ENCODE assay signal across 26 mouse cellular contexts in genomic region chr12:95488371-95488770, GRCm38 (mm10).
DNase-seq lines count a peak whose midpoint lies in the region; ATAC-seq and TF ChIP-seq lines count a peak whose summit lies in the region.
"Had no signal": no experiment of that assay in that cellular context is flagged by ENCODE, and none has a peak within 500 bp of the region (broad histone marks: within the 10 kb centered on the region; RNA-seq: fewer than 3 reads in every experiment).

No protein-coding gene starts in this region.

- TF ChIP-seq POLR2A in embryonic fibroblast, embryonic 13.5 days (IDR thresholded peaks at IDR 0.05; ENCODE audit: low read depth, low read length): no peak

- 0 out of 2 replicates have a peak, but pooled peaks have one; percentile 18 for ATAC-seq in frontal cortex, adult (ENCODE audit: low TSS enrichment)
- ATAC-seq: forebrain, embryonic 13.5 days; forebrain, embryonic 16.5 days; hindbrain, embryonic 16.5 days; intestine, embryonic 15.5 days had no signal

- peaks cover 6% of the 10 kb centered on the region for H3K4me1 ChIP-seq in embryonic fibroblast, embryonic 13.5 days (ENCODE audit: control insufficient read depth, insufficient read depth, low read length)
- H3K4me1 ChIP-seq: forebrain, embryonic 13.5 days; heart, embryonic 12.5 days; heart, embryonic 15.5 days; hindbrain, embryonic 10.5 days; hindbrain, embryonic 13.5 days; intestine, embryonic 15.5 days had no signal

- no peak overlapping the region for H3K4me3 ChIP-seq in embryonic fibroblast, embryonic 13.5 days (ENCODE audit: insufficient read depth, low read length)
- H3K4me3 ChIP-seq: forebrain, embryonic 10.5 days; forebrain, embryonic 13.5 days; heart, embryonic 12.5 days; heart, embryonic 15.5 days; hindbrain, embryonic 10.5 days; hindbrain, embryonic 13.5 days; intestine, embryonic 15.5 days had no signal

- DNase-seq in frontal cortex, adult 2 months (ENCODE audit: extremely low spot score in 1 of 2, low spot score in 1 of 2): no peak
- peak; percentile 33 for DNase-seq in 3T3-L1 (ENCODE audit: low read depth, low spot score)
- DNase-seq in skeletal muscle tissue, adult 2 months (ENCODE audit: low read depth, low spot score): peak; percentile 34
- DNase-seq in right cerebral cortex, postnatal 36 days (ENCODE audit: low spot score in 2 of 2): no peak
- no peak for DNase-seq in layer of hippocampus, adult 9-11 months
- DNase-seq: adrenal gland, adult 8-10 months; adrenal gland, postnatal 25 days; B cell, adult 2 months; cerebellum, adult 18-20 months; cerebellum, adult 9-10 months; cerebellum, postnatal 14 days; gastrocnemius, postnatal 10 days; gastrocnemius, postnatal 36 days; heart, postnatal 10 days; heart, postnatal 36 days had no signal

- TF ChIP-seq CTCF in embryonic fibroblast, embryonic 13.5 days (IDR thresholded peaks at IDR 0.05; ENCODE audit: borderline replicate concordance, insufficient read depth, low read length): no peak

- H3K27ac ChIP-seq in embryonic fibroblast, embryonic 13.5 days (ENCODE audit: insufficient read depth, low read length): peak overlapping the region; percentile 77
- H3K27ac ChIP-seq: forebrain, embryonic 10.5 days; forebrain, embryonic 13.5 days; heart, embryonic 15.5 days; hindbrain, embryonic 10.5 days; hindbrain, embryonic 13.5 days; intestine, embryonic 15.5 days had no signal

Comparison
In these comparisons a context has a peak if more than half of its experiments do, and no peak if none do; other contexts are left out.
1. DNase-seq: peak in 3T3-L1 (single experiment) and skeletal muscle tissue, adult 2 months (single experiment); none in frontal cortex, adult 2 months (0 of 2), right cerebral cortex, postnatal 36 days (0 of 2) and layer of hippocampus, adult 9-11 months (single experiment).